Mouse (Mus musculus): Measurements from ENCODE around the gene Nkain4. TPM values are rescaled to one million over a fixed set of nuclear protein-coding genes. Genes with fewer than 3 reads are reported as not detected.

Nkain4 gene
- polyA plus RNA-seq, 1 experiment from 2014 or later = 91.1 TPM

- H3K27me3 ChIP-seq (replicated peaks) = no peaks in the 10 kb centered on the region
- H3K36me3 ChIP-seq = 0 out of 2 replicates have a peak, but pooled peaks cover 13% of the 10 kb centered on the region
- peak overlapping the region; percentile 33; the same call in 1 of the 2 replicates for H3K27ac ChIP-seq (replicated peaks)
- H3K4me3 ChIP-seq (replicated peaks) = no peak overlapping the region
- H3K4me2 ChIP-seq = no peak overlapping the region
- ATAC-seq (ENCODE audit: low FRiP score) = peak; percentile 55; the same call in 1 of the 2 replicates
- no peak overlapping the region for H3K9ac ChIP-seq (replicated peaks)
- H3K4me1 ChIP-seq = 0 out of 2 replicates have a peak, but pooled peaks cover 6% of the 10 kb centered on the region
- H3K9me3 ChIP-seq (replicated peaks) = no peaks in the 10 kb centered on the region
Observed at GRCm38 (mm10) chr2:180941869-180942268, 12.6 kb downstream of the Nkain4 start.

- Histone ChIP-seq H3K4me2 (no peak overlapping the region), H3K9me3 (replicated peaks) (no peaks in the 10 kb centered on the region), H3K9ac (replicated peaks) (no peak overlapping the region), H3K4me3 (replicated peaks) (no peak overlapping the region), H3K27ac (replicated peaks) (no peak overlapping the region), H3K36me3 (0 out of 2 replicates have a peak, but pooled peaks cover 22% of the 10 kb centered on the region), H3K4me1 (0 out of 2 replicates have a peak, but pooled peaks cover 6% of the 10 kb centered on the region), H3K27me3 (replicated peaks) (no peaks in the 10 kb centered on the region)
- ATAC-seq (ENCODE audit: low FRiP score) = no peak
Observed at GRCm38 (mm10) chr2:180940187-180940586, 14.3 kb downstream of the Nkain4 start.

GRCm38 (mm10) chr2:180932418-180932817, 22.1 kb downstream of the Nkain4 start:
- H3K4me2 ChIP-seq = no peak overlapping the region
- H3K27ac ChIP-seq (replicated peaks) = no peak overlapping the region
- no peak overlapping the region for H3K9ac ChIP-seq (replicated peaks)
- 67% methylated on average over 1 of the region's 1 CpGs for WGBS
- no peak for ATAC-seq (ENCODE audit: low FRiP score)
- H3K36me3 ChIP-seq = peaks cover 21% of the 10 kb centered on the region; the same call in 1 of the 2 replicates
- no peaks in the 10 kb centered on the region for H3K9me3 ChIP-seq (replicated peaks)
- no peaks in the 10 kb centered on the region for H3K27me3 ChIP-seq (replicated peaks)
- no peak overlapping the region for H3K4me3 ChIP-seq (replicated peaks)
- H3K4me1 ChIP-seq = no peaks in the 10 kb centered on the region

- 50% methylated on average over 4 of the region's 4 CpGs for WGBS
- H3K27ac ChIP-seq (replicated peaks) = no peak within 1 kb of the TSS
Observed at GRCm38 (mm10) chr2:180928723-180929122, 25.8 kb downstream of the Nkain4 start, which contains the start of gene Birc7. Birc7 (plus strand) TSS chr2:180929023.

GRCm38 (mm10) chr2:180925176-180925575, 29.3 kb downstream of the Nkain4 start:
- H3K4me1 ChIP-seq = peaks cover 5% of the 10 kb centered on the region
- no peaks in the 10 kb centered on the region for H3K36me3 ChIP-seq
- no peak overlapping the region for H3K4me3 ChIP-seq (replicated peaks)
- H3K9me3 ChIP-seq (replicated peaks) = no peaks in the 10 kb centered on the region
- ATAC-seq (ENCODE audit: low FRiP score) = no peak
- no peak overlapping the region for H3K4me2 ChIP-seq
- WGBS = 7% methylated on average over 4 of the region's 4 CpGs
- H3K9ac ChIP-seq (replicated peaks) = no peak overlapping the region
- H3K27me3 ChIP-seq (replicated peaks) = peaks cover 5% of the 10 kb centered on the region; the same call in 1 of the 2 replicates
- no peak overlapping the region for H3K27ac ChIP-seq (replicated peaks)

More at GRCm38 (mm10) chr2:180928723-180929122, 25.8 kb downstream of the Nkain4 start, which contains the start of gene Birc7:
- Histone ChIP-seq H3K9ac (replicated peaks) (no peak within 1 kb of the TSS), H3K9me3 (replicated peaks) (no peaks in the 10 kb centered on the region), H3K4me3 (replicated peaks) (no peak within 1 kb of the TSS), H3K36me3 (no peaks in the 10 kb centered on the region; the same call in 1 of the 2 replicates), H3K4me1 (no peaks in the 10 kb centered on the region), H3K4me2 (no peak within 1 kb of the TSS), H3K27me3 (replicated peaks) (peaks cover 5% of the 10 kb centered on the region; the same call in 1 of the 2 replicates)
- ATAC-seq (ENCODE audit: low FRiP score) = no peak

- Histone ChIP-seq H3K4me1 (peaks cover 25% of the 10 kb centered on the region), H3K4me3 (replicated peaks) (no peak overlapping the region), H3K27me3 (replicated peaks) (peaks cover 5% of the 10 kb centered on the region; the same call in 1 of the 2 replicates), H3K4me2 (no peak overlapping the region), H3K9me3 (replicated peaks) (no peaks in the 10 kb centered on the region), H3K36me3 (peaks cover 10% of the 10 kb centered on the region), H3K27ac (replicated peaks) (no peak overlapping the region), H3K9ac (replicated peaks) (no peak overlapping the region)
- WGBS = 90% methylated on average over 6 of the region's 6 CpGs
- no peak for ATAC-seq (ENCODE audit: low FRiP score)
Observed at GRCm38 (mm10) chr2:180922739-180923138, 31.8 kb downstream of the Nkain4 start.

- WGBS = 1% methylated on average over 46 of the region's 56 CpGs
- ATAC-seq (ENCODE audit: low FRiP score) = peak; percentile 95
- Histone ChIP-seq H3K9me3 (replicated peaks) (no peaks in the 10 kb centered on the region), H3K4me3 (replicated peaks) (peak within 1 kb of the TSS; percentile 100), H3K4me1 (peaks cover 33% of the 10 kb centered on the region), H3K4me2 (peak within 1 kb of the TSS; percentile 89), H3K27ac (replicated peaks) (peak within 1 kb of the TSS; percentile 80), H3K27me3 (replicated peaks) (peaks cover 5% of the 10 kb centered on the region; the same call in 1 of the 2 replicates), H3K9ac (replicated peaks) (peak within 1 kb of the TSS; percentile 99), H3K36me3 (peaks cover 22% of the 10 kb centered on the region)
Observed at GRCm38 (mm10) chr2:180920810-180921400, 33.6 kb downstream of the Nkain4 start, which contains the start of gene Ythdf1. Ythdf1 (minus strand) TSS chr2:180920949.

GRCm38 (mm10) chr2:180919913-180920809, 34.3 kb downstream of the Nkain4 start:
- Histone ChIP-seq H3K4me2 (peak overlapping the region; percentile 89), H3K27me3 (replicated peaks) (peaks cover 5% of the 10 kb centered on the region; the same call in 1 of the 2 replicates), H3K4me3 (replicated peaks) (peak overlapping the region; percentile 100), H3K36me3 (peaks cover 28% of the 10 kb centered on the region), H3K9ac (replicated peaks) (peak overlapping the region; percentile 99), H3K4me1 (peaks cover 35% of the 10 kb centered on the region), H3K27ac (replicated peaks) (peak overlapping the region; percentile 80), H3K9me3 (replicated peaks) (no peaks in the 10 kb centered on the region)
- WGBS = under 1% methylated on average over 61 of the region's 61 CpGs
- ATAC-seq (ENCODE audit: low FRiP score) = peak; percentile 64

GRCm38 (mm10) chr2:180915886-180916433, 38.5 kb downstream of the Nkain4 start:
- no peak for ATAC-seq (ENCODE audit: low FRiP score)
- Histone ChIP-seq H3K4me2 (no peak overlapping the region), H3K9ac (replicated peaks) (no peak overlapping the region), H3K27ac (replicated peaks) (no peak overlapping the region), H3K9me3 (replicated peaks) (no peaks in the 10 kb centered on the region), H3K4me1 (peaks cover 31% of the 10 kb centered on the region), H3K36me3 (peaks cover 63% of the 10 kb centered on the region), H3K4me3 (replicated peaks) (no peak overlapping the region), H3K27me3 (replicated peaks) (no peaks in the 10 kb centered on the region)
- 90% methylated on average over 3 of the region's 3 CpGs for WGBS

GRCm38 (mm10) chr2:180910928-180911327, 43.6 kb downstream of the Nkain4 start:
- Histone ChIP-seq H3K27me3 (replicated peaks) (no peaks in the 10 kb centered on the region), H3K27ac (replicated peaks) (no peak overlapping the region), H3K4me2 (no peak overlapping the region), H3K36me3 (peaks cover 63% of the 10 kb centered on the region), H3K4me1 (0 out of 2 replicates have a peak, but pooled peaks cover 3% of the 10 kb centered on the region), H3K4me3 (replicated peaks) (no peak overlapping the region), H3K9ac (replicated peaks) (no peak overlapping the region), H3K9me3 (replicated peaks) (no peaks in the 10 kb centered on the region)
- WGBS = 96% methylated on average over 12 of the region's 12 CpGs
- no peak for ATAC-seq (ENCODE audit: low FRiP score)

- peaks cover 33% of the 10 kb centered on the region for H3K36me3 ChIP-seq
- no peak overlapping the region for H3K4me3 ChIP-seq (replicated peaks)
- no peak overlapping the region for H3K27ac ChIP-seq (replicated peaks)
- no peaks in the 10 kb centered on the region for H3K4me1 ChIP-seq
- H3K9me3 ChIP-seq (replicated peaks) = no peaks in the 10 kb centered on the region
- no peak for ATAC-seq (ENCODE audit: low FRiP score)
- H3K4me2 ChIP-seq = no peak overlapping the region
- WGBS = 54% methylated on average over 5 of the region's 5 CpGs
- H3K9ac ChIP-seq (replicated peaks) = no peak overlapping the region
- no peaks in the 10 kb centered on the region for H3K27me3 ChIP-seq (replicated peaks)
Observed at GRCm38 (mm10) chr2:180905556-180906221, 48.8 kb downstream of the Nkain4 start.
